Mouse (Mus musculus) testis, adult 2 months (tissue): ENCODE data around the gene Taf8. TPM values are rescaled to one million over a fixed set of nuclear protein-coding genes. Genes with fewer than 3 reads are reported as not detected.
A peak's percentile ranks its signal among the peaks of the same experiment; 100 is the strongest.

Experiments
- H3K27ac ChIP-seq: fragments of 200-500 bp; 2 replicates; pipeline ENCODE4 v1.5.1; 2012; ENCODE audit warnings: low read depth, low read length; ENCODE audit not compliant: control insufficient read depth, insufficient read depth
- H3K27me3 ChIP-seq: fragments of 200-500 bp; 2 replicates; pipeline ENCODE4 v1.6.1; 2012; ENCODE audit warnings: mild to moderate bottlenecking, low read length, moderate library complexity; ENCODE audit not compliant: control insufficient read depth, insufficient read depth
- H3K36me3 ChIP-seq: fragments of 200-500 bp; 2 replicates; pipeline ENCODE4 v1.6.1; 2012; ENCODE audit warnings: mild to moderate bottlenecking, low read length; ENCODE audit not compliant: control insufficient read depth, insufficient read depth
- H3K4me1 ChIP-seq: fragments of 200-500 bp; 2 replicates; pipeline ENCODE4 v1.6.1; 2012; ENCODE audit warnings: low read length; ENCODE audit not compliant: control insufficient read depth, insufficient read depth
- H3K4me3 ChIP-seq: fragments of 200-500 bp; 2 replicates; pipeline ENCODE4 v1.5.1; 2012; ENCODE audit warnings: low read depth, mild to moderate bottlenecking, low read length, moderate library complexity, mixed read lengths; ENCODE audit not compliant: control insufficient read depth
- CTCF ChIP-seq: fragments of 200-500 bp; IDR thresholded peaks from 2 replicates; pipeline ENCODE4 v1.5.1; 2012; ENCODE audit warnings: low read depth, mild to moderate bottlenecking, inconsistent platforms, low read length, moderate library complexity; ENCODE audit not compliant: control insufficient read depth, insufficient read depth, insufficient replicate concordance
- POLR2A ChIP-seq: fragments of 200-500 bp; IDR thresholded peaks from 2 replicates; pipeline ENCODE4 v1.6.1; 2012; ENCODE audit warnings: low read depth, mild to moderate bottlenecking, inconsistent platforms, low read length, moderate library complexity; ENCODE audit not compliant: control insufficient read depth
- polyA plus RNA-seq: library from polyadenylated mRNA; depleted of rRNA; stranded (reverse); fragments of >200 nt; gene quantifications from 2 replicates; pipeline ENCODE4 v1.2.3, GENCODE M21; 2012; rRNA removed

Gene Taf8
- polyA plus RNA-seq = 15.3 and 17.3 TPM in 2 replicates

DNA sequence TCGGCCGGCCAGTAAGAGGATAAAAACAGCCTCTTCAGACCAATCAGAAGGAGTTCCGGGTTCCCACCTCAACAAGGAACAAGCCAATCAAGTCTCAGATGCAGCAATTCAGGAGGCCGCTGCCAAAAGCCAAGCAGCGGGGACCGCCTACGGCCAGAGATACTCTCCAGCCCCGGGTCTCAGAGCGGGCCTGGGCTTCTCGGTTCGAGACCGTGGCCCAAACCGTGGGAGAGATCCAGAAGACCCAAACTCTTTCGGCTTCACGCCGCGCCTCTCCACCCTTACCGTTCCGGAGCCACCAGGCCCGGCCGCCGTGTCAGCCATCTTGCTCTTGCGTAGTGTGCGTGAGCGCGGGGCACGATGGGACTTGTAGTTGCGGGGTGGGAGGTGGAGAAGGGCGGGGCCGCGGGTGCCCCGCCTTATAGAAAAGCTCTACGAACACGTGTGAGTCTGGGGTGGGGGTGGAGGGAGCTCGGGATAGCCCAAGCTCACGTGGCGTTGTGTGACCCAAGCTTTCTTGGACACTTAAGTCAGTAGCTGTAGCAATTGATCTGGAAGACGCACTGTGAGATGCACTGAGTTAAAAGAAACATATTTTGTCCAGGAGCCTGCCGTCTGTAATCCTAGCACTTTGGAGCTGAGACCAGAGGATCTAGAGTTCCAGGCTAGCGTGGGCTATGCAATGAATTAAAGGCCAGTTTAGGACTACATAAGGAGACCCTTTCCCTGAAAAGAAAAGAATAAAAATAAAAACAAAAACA lies at the start of gene Taf8:
Gene Taf8 (minus strand): TSS at position 347 of the 761 bp plus-strand sequence.
- H3K27me3 ChIP-seq = no peaks in the 10 kb centered on the region
- peaks cover 3% of the 10 kb centered on the region; the same call in 1 of the 2 replicates for H3K36me3 ChIP-seq
- H3K27ac ChIP-seq = peak within 1 kb of the TSS; percentile 95
- peaks cover 20% of the 10 kb centered on the region for H3K4me1 ChIP-seq
- H3K4me3 ChIP-seq = peak within 1 kb of the TSS; percentile 95
- TF ChIP-seq POLR2A = peak; percentile 83
- no peak for TF ChIP-seq CTCF

DNA sequence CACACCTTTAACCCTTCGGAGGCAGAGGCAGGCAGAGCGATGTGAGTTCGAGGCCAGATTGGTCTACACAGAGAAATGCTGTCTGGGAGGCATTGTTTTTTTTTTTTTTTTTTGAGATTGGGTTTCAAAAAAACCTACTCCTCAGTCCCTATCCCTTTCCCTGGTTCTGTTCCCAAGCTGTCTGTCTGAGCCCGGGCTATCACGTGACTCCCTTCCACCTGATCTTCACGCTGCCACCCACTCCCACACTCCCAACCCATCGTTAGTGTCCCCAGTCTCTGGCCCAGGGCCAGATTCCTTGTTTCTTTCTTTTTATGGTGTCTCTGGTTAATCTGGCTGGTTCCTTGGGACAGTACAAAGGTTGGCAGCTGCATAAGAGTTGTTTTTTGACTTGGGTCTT lies 49.0 kb upstream of the Taf8 start:
- Histone ChIP-seq H3K27me3 (no peaks in the 10 kb centered on the region), H3K36me3 (no peaks in the 10 kb centered on the region), H3K27ac (no peak overlapping the region), H3K4me1 (no peaks in the 10 kb centered on the region; the same call in 1 of the 2 replicates), H3K4me3 (no peak overlapping the region)
- TF ChIP-seq POLR2A (no peak), CTCF (no peak)

DNA sequence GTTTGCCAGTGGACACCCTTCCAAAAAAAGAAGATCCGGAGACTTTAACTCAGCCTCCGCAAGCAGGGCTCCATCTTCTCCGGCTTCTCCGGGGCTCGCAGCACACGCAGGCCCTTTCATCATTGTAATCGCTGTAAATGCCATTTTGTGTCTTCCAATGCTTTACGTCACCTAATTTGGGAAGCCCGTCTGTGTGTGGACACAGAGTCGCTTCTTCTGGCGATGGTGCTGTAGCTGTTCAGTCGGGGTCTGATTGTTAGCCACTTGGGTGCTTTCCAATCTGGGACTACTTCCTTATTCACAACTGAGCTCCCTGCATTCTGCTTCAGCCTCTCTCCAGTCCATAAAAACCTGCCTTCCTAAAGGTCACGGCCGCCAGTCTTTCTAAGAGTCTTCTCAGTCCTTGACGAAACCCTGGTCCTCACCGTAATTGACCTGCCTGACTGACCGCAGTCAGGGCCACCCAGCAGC lies 43.8 kb upstream of the Taf8 start:
- no peaks in the 10 kb centered on the region for H3K36me3 ChIP-seq
- TF ChIP-seq POLR2A = no peak
- no peaks in the 10 kb centered on the region for H3K27me3 ChIP-seq
- H3K27ac ChIP-seq = no peak overlapping the region; the same call in 1 of the 2 replicates
- H3K4me1 ChIP-seq = peaks cover 2% of the 10 kb centered on the region
- H3K4me3 ChIP-seq = no peak overlapping the region

DNA sequence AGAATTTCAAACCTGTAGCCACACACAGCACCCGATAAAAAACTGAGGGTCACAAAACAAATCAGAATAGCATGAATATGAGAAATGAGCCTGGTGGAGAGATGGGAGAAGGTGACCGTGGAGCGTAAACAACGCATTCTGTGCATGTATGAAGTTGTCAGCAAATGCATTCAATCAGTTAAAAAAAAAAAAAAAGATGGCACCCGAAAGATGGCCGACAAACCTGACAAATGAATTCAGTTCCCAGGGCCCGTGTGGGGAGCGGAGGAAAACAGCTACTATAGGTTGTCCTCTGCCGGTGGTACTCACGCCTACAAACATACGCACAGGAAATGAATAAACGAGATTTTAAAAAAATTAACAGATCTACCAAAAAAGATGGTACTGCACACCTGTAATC lies 43.1 kb upstream of the Taf8 start:
- H3K4me3 ChIP-seq = no peak overlapping the region
- H3K27me3 ChIP-seq = no peaks in the 10 kb centered on the region
- no peaks in the 10 kb centered on the region for H3K36me3 ChIP-seq
- H3K27ac ChIP-seq = no peak overlapping the region
- peaks cover 2% of the 10 kb centered on the region for H3K4me1 ChIP-seq
- TF ChIP-seq CTCF (no peak), POLR2A (no peak)

DNA sequence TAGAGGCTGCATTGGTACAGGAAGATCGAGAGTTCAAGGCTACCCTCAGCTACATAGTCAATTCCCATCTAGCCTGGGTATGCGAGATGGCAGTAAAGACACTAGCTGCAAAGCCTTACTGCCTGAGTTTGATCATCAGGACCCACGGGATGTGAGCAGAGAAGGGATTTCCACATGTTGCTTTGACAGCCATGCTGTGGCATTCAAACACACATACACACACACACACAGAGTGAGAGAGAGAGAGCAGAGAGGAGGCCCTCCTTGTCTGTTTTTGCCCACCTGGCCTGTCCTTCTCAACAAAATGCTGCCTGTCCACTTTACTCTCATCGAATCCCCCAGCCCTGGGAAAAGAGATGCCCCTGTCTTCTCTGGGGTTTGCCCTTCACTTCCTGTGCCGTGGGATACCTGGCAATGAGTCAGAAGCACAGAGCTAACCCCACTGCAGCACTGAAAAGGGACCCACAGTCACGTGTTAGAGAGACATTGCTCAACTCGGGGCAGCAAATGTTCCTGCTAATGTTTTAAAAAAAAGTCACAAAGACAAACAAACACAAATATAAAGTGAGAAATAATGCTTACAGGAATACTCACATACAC lies 41.1 kb upstream of the Taf8 start:
- no peak overlapping the region for H3K4me3 ChIP-seq
- H3K36me3 ChIP-seq = no peaks in the 10 kb centered on the region
- H3K27me3 ChIP-seq = no peaks in the 10 kb centered on the region
- peaks cover 2% of the 10 kb centered on the region for H3K4me1 ChIP-seq
- no peak overlapping the region for H3K27ac ChIP-seq
- TF ChIP-seq POLR2A (no peak), CTCF (no peak)

DNA sequence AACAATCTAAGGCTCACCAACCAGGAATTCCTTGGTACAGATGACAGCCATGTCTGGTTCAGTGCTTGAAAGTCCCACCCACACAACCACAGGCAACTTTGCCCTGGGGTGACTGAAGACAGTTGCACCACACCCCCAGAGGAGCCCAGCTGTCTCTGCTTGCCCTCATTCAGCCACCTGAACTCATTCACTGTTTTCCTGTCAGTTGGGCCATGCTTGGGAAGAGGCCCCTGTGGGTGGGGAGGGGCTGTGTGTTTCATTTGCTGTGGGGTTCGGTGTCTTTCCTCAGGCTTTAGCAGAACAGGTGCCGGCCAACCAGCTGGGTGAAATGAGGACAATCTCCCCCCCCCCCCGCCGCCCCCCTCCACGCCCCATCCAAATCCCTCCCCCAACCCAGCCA lies 40.0 kb upstream of the Taf8 start:
- TF ChIP-seq POLR2A (no peak), CTCF (no peak)
- Histone ChIP-seq H3K27ac (no peak overlapping the region), H3K4me3 (no peak overlapping the region; the same call in 1 of the 2 replicates), H3K4me1 (peaks cover 2% of the 10 kb centered on the region), H3K36me3 (no peaks in the 10 kb centered on the region), H3K27me3 (no peaks in the 10 kb centered on the region)

DNA sequence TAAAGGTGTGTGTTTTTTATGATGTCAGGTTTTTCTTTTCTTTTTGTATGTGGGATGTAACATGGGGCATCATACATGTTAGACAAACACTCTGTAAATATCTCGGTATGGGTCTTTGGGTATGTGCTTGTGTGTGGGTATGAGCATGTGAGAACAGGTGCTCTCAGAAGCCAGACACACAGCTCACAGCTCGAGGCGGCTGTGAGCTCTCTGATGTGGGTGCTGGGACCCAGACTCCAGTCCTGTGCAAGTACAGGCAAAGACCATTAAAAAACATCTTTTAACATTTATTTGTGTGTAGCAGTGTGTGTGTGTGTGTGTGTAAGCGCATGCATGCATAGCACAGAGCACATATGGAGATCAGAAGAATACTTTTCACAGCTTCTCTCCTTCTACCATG lies 37.0 kb upstream of the Taf8 start:
- Histone ChIP-seq H3K27ac (no peak overlapping the region), H3K27me3 (no peaks in the 10 kb centered on the region), H3K36me3 (no peaks in the 10 kb centered on the region), H3K4me1 (peaks cover 2% of the 10 kb centered on the region), H3K4me3 (no peak overlapping the region)
- TF ChIP-seq CTCF (no peak), POLR2A (no peak)

DNA sequence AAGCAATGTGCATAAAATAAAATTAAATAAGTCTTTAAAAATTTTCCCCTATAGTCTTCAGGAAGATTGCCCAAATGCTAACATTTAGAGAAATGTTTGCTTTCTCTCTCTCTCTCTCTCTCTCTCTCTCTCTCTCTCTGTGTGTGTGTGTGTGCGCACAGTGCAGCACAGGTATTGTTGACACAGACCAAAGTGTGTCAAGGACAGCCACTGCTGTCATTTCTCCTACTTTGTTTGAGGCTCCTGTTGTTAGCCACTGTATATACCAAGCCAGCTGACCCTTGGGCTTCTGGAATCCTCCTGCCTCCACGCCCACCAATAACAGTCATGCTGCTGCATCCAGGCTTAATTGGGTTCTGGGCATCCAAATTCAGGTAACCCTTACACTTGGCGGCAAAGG lies 36.0 kb upstream of the Taf8 start:
- TF ChIP-seq CTCF (no peak), POLR2A (no peak)
- no peaks in the 10 kb centered on the region for H3K27me3 ChIP-seq
- H3K4me3 ChIP-seq = no peak overlapping the region
- H3K27ac ChIP-seq = no peak overlapping the region
- peaks cover 2% of the 10 kb centered on the region for H3K4me1 ChIP-seq
- H3K36me3 ChIP-seq = no peaks in the 10 kb centered on the region
